ENCODE assay signal across 8 mouse cellular contexts in the genomic region with DNA sequence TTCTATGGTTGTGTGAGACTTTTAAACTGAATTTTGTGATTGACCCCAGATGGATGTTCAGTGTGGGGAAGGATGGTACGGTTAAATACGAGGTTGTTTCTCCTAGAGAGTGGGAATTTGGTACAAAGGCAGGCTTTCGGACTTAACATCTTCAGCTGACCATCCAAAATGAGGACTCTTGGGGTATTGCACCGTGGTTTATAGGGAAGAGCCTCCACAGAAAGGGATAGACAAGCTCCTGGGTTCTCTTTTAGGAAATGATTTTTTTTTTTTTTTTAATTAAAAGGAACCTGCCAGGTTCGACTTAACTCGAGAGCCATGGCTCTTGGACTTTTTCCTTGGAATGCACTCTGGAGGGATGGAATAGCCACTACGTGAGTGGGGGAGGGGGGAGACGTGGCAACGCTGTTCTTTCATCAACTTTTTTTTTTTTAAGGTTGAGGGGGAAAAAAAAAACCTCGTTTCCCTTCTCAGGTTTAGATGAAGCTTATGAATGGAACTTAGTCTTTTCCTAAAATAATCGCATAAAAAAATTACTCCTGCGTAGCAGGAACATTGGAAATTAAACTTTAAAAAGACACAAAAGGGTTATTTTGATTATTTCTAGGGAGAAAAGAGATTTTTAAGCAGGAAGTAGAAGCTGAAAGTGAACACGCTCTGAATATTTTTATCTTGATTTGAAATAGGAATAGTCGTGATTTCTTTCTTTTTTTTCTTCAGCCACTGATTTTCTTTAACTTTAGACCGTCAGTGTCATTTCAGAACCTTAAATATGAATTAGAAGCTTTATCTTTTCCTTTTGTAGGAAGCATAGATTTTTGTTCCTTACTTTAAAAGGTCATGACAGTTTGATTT. TPM values are rescaled to one million over a fixed set of nuclear protein-coding genes. Genes with fewer than 3 reads are reported as not detected.
DNase-seq lines count a peak whose midpoint lies in the region; ATAC-seq and TF ChIP-seq lines count a peak whose summit lies in the region.

No protein-coding gene starts in this region.

- no peak for TF ChIP-seq CTCF in thymus, adult 2 months (IDR thresholded peaks at IDR 0.05; ENCODE audit: borderline replicate concordance, control insufficient read depth, extremely low read depth, insufficient read depth, low read length, poor library complexity)
- no peak for TF ChIP-seq CTCF in lung, postnatal 0 days (IDR thresholded peaks at IDR 0.05)

- no peak for ATAC-seq in embryonic facial prominence, embryonic 14.5 days (ENCODE audit: low read depth)
- no peak for ATAC-seq in intestine, embryonic 16.5 days
- no peak for ATAC-seq in lung, postnatal 0 days

- H3K9ac ChIP-seq in embryonic facial prominence, embryonic 14.5 days (ENCODE audit: low read depth, low read length) = peak overlapping the region; percentile 84
- H3K9ac ChIP-seq in intestine, embryonic 16.5 days (ENCODE audit: low read depth, low read length) = peak overlapping the region; percentile 94
- peak overlapping the region; percentile 69 for H3K9ac ChIP-seq in lung, postnatal 0 days (replicated peaks; ENCODE audit: low read depth)

- H3K9me3 ChIP-seq in embryonic facial prominence, embryonic 14.5 days (ENCODE audit: control insufficient read depth, low read length) = no peaks in the 10 kb centered on the region
- H3K9me3 ChIP-seq in intestine, embryonic 16.5 days (ENCODE audit: control insufficient read depth, low read length) = no peaks in the 10 kb centered on the region
- H3K9me3 ChIP-seq in lung, postnatal 0 days (ENCODE audit: low read length) = no peaks in the 10 kb centered on the region

- no peak overlapping the region for H3K27ac ChIP-seq in thymus, adult 2 months (ENCODE audit: control insufficient read depth, insufficient read depth, low read length)
- H3K27ac ChIP-seq in embryonic facial prominence, embryonic 14.5 days (replicated peaks; ENCODE audit: low read depth, low read length) = peak overlapping the region; percentile 96
- H3K27ac ChIP-seq in intestine, embryonic 16.5 days (ENCODE audit: low read length) = peak overlapping the region; percentile 96
- peak overlapping the region; percentile 94 for H3K27ac ChIP-seq in lung, postnatal 0 days (ENCODE audit: low read length)

- no peak for TF ChIP-seq EP300 in lung, postnatal 0 days (IDR thresholded peaks at IDR 0.05)

- H3K4me3 ChIP-seq in thymus, adult 2 months (ENCODE audit: control insufficient read depth, insufficient read depth, low read length) = peak overlapping the region; percentile 60
- peak overlapping the region; percentile 66 for H3K4me3 ChIP-seq in embryonic facial prominence, embryonic 14.5 days (ENCODE audit: low read depth, low read length)
- H3K4me3 ChIP-seq in intestine, embryonic 16.5 days (ENCODE audit: low read length) = peak overlapping the region; percentile 76
- H3K4me3 ChIP-seq in lung, postnatal 0 days (ENCODE audit: low read depth, low read length) = peak overlapping the region; percentile 86

- WGBS in thymus, adult 2 months = 24% methylated on average over 15 of the region's 15 CpGs
- 8% methylated on average over 15 of the region's 15 CpGs for WGBS in embryonic facial prominence, embryonic 14.5 days
- 14% methylated on average over 15 of the region's 15 CpGs for WGBS in intestine, embryonic 16.5 days
- 9% methylated on average over 15 of the region's 15 CpGs for WGBS in lung, postnatal 0 days

- no peaks in the 10 kb centered on the region for H3K27me3 ChIP-seq in thymus, adult 2 months (ENCODE audit: control insufficient read depth, insufficient read depth, low read length)
- no peaks in the 10 kb centered on the region for H3K27me3 ChIP-seq in embryonic facial prominence, embryonic 14.5 days (replicated peaks; ENCODE audit: control insufficient read depth, insufficient read depth, low read length)
- H3K27me3 ChIP-seq in intestine, embryonic 16.5 days (replicated peaks; ENCODE audit: control insufficient read depth, insufficient read depth, low read length) = no peaks in the 10 kb centered on the region
- H3K27me3 ChIP-seq in lung, postnatal 0 days (replicated peaks; ENCODE audit: insufficient read depth, low read length) = no peaks in the 10 kb centered on the region

- H3K4me2 ChIP-seq in embryonic facial prominence, embryonic 14.5 days (ENCODE audit: low read depth, low read length) = peak overlapping the region; percentile 69
- H3K4me2 ChIP-seq in intestine, embryonic 16.5 days (ENCODE audit: low read depth, low read length) = peak overlapping the region; percentile 62
- peak overlapping the region; percentile 66 for H3K4me2 ChIP-seq in lung, postnatal 0 days (replicated peaks; ENCODE audit: low read depth, low read length)

- H3K4me1 ChIP-seq in thymus, adult 2 months (replicated peaks; ENCODE audit: control insufficient read depth, insufficient read depth, low read length) = peaks cover 5% of the 10 kb centered on the region
- H3K4me1 ChIP-seq in embryonic facial prominence, embryonic 14.5 days (ENCODE audit: control insufficient read depth, insufficient read depth, low read length) = peaks cover 24% of the 10 kb centered on the region
- H3K4me1 ChIP-seq in intestine, embryonic 16.5 days (ENCODE audit: control insufficient read depth, insufficient read depth, low read length) = peaks cover 13% of the 10 kb centered on the region; the same call in 1 of the 2 replicates
- peaks cover 5% of the 10 kb centered on the region; the same call in 1 of the 2 replicates for H3K4me1 ChIP-seq in lung, postnatal 0 days (ENCODE audit: insufficient read depth, low read depth, low read length)

- TF ChIP-seq POLR2A in thymus, adult 2 months (IDR thresholded peaks at IDR 0.05; ENCODE audit: control insufficient read depth, extremely low read depth, insufficient read depth, low read length, poor library complexity) = no peak

- no peak for DNase-seq in thymus, adult 2 months
- DNase-seq in thymus, adult 18-20 months = no peak
- DNase-seq in embryonic facial prominence, embryonic 14.5 days (ENCODE audit: low spot score) = peak; percentile 63
- peak; percentile 66 for DNase-seq in lung, postnatal 0 days (ENCODE audit: low spot score)
- DNase-seq in B cell, adult 2 months = no peak
- DNase-seq in layer of hippocampus, adult 9-11 months = no peak
- DNase-seq in right cerebral cortex, postnatal 25 days = no peak

- H3K36me3 ChIP-seq in thymus, adult 2 months (ENCODE audit: control insufficient read depth, insufficient read depth, low read length) = no peaks in the 10 kb centered on the region
- H3K36me3 ChIP-seq in embryonic facial prominence, embryonic 14.5 days (ENCODE audit: control insufficient read depth, insufficient read depth, low read length) = no peaks in the 10 kb centered on the region
- no peaks in the 10 kb centered on the region for H3K36me3 ChIP-seq in intestine, embryonic 16.5 days (ENCODE audit: control insufficient read depth, insufficient read depth, low read length)
- no peaks in the 10 kb centered on the region for H3K36me3 ChIP-seq in lung, postnatal 0 days (ENCODE audit: insufficient read depth, low read length)

RNA-seq across cellular contexts. Expression of gene P4ha1, which starts 1.4 kb away (rescaled TPM):
- polyA plus RNA-seq in thymus, adult 2 months (2012; rRNA removed) = 10.6 and 11.0 TPM in 2 replicates
- polyA plus RNA-seq in embryonic facial prominence, embryonic 14.5 days (2014; fragmentation: Nextera tagmentation; extraction: Ambion mirVana) = 120 and 121 TPM in 2 replicates
- 66.0 and 69.4 TPM in 2 replicates for polyA plus RNA-seq in intestine, embryonic 16.5 days (2015; fragmentation: Nextera tagmentation; extraction: Ambion mirVana)
- polyA plus RNA-seq in lung, postnatal 0 days (2015; fragmentation: Nextera tagmentation; extraction: Ambion mirVana) = 40.6 and 40.7 TPM in 2 replicates

Comparison
In these comparisons a context has a peak if more than half of its experiments do, and no peak if none do; other contexts are left out.
1. DNase-seq: peak in embryonic facial prominence, embryonic 14.5 days (single experiment) and lung, postnatal 0 days (single experiment); none in thymus, adult 2 months (single experiment), thymus, adult 18-20 months (0 of 2), B cell, adult 2 months (0 of 2), layer of hippocampus, adult 9-11 months (single experiment) and right cerebral cortex, postnatal 25 days (single experiment).
2. Peak in every context shown above with its lines, with median percentiles within 50 percentile points of each other: H3K4me3 ChIP-seq, H3K4me2 ChIP-seq and H3K9ac ChIP-seq.